Mouse (Mus musculus): ENCODE results near the gene Rab23.

GRCm38 (mm10) chr1:33734001-33734685, 14.5 kb downstream of the Rab23 start:
- TF ChIP-seq CTCF (IDR thresholded peaks at IDR 0.05; ENCODE audit: control insufficient read depth, insufficient read depth, low read length): no peak
- TF ChIP-seq POLR2A (IDR thresholded peaks at IDR 0.05; ENCODE audit: borderline replicate concordance, control insufficient read depth, low read depth, low read length): no peak
